Mouse (Mus musculus) layer of hippocampus, adult 11-12 months (tissue): ENCODE results near the gene Rab21.
A peak's percentile ranks its signal among the peaks of the same experiment; 100 is the strongest.

Experiments used
- DNase-seq: peaks from one replicate; pipeline ENCODE4 v3.0.0; 2022; ENCODE audit warnings: low spot score

Gene Rab21

DNA sequence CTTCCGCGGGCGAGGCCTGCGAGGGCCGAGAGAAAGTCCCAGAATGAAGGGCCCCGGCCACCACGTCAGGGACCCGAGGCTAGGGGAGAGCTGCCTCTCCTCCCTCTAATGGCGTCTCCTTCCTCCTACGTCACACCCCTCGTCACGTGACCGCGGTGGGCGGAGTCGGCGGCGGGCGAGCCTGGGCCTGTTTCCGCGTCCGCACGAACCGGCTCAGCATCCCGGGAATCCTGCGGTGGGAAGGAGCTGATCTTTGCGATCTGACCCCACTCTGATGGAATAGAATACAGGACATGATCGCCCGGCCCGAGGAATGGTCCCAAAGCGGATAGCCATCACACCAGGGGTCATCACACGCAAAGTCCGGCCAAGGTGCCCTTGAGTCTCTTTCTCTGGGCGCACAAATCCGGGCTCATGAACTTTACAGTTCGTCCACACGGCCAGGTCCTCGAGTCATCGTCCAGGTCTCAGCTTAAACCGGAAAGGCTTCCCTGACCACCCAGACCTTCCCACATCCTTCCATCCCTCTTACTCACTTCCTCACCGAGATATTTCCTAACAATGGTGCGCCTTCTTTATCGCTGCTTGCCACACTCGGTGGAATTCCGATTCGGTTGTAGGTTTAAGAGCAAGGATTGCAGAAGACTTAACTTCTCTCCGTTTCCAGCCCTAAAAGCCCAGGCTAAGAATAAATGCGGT, at the start of gene Rab21:
Gene Rab21, minus strand, starts transcription at position 122 of the 699 bp plus-strand sequence.
- peak; percentile 96 for DNase-seq

DNA sequence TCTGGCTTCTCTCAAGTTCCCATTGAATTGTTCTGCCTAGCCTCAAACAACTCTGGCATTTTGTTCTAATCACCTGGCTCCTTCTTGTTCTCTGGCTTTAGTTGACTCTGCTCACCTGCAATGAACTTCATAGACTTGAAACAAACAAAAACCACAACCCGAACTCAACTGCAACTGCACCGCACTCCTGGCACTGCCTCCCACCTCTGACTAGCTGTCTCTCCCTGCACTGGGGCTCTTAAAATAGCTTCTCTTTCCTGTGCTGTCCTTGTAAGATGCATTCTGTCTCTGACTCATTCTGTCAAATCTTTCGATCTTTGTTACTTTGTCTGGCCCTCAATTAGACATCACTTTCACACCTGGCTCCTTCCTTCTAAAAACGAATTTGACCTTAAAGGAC, 47.8 kb upstream of the Rab21 start:
- no peak for DNase-seq

DNA sequence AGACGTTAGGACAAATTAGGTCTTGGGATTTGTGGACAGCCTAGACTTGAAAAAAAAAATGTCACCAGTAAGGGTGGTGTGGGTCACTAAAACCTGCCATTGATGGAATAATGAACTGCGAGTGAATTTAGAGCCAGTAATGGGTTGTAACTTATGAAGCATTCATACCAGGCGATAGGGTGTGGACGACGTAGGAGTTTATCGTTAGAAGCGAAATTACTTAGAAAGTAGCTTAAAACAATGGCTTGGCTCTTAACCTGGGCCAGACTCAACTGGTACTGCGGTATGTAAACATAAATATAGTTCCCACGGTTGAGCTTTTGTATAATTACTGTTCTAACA, 47.2 kb upstream of the Rab21 start:
- no peak for DNase-seq

DNA sequence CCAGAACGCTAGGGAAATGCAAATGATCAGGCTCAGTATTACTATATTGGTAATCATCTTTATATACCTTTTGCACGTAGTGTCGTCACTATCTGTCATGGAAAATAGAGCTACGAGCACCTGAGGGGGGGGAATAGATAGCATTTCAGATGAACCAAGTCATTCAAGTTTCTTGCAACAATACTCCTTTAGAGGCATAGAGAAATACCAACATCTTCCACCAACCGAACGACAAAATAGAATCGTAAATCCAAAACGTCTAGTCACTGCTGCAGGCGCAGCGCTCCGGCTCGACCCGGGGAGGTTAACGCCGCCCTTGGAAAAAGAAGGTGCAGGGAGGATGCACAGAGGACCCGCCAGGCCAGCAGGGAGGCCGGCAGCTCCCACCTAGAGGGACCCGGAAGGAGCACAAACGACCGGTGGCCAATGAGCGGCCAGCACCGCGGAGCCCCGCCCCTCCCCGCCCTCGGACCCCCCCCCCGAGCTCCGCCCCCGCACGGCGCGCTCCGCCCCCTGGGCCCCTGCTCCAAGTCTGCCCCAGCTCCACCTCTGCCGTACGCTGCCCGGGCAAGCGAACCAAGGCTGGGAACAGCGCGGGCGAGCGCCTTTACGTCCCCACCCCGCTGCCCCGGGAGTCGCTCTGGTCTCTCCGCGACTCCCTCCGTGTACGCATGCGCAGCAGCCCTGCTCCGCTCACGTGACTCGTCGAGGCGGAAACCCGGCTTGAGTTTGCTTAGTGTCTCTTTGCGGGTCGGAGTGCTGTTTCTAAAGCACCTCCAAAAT, 46.6 kb upstream of the Rab21 start, which contains the start of gene Tmem19:
Gene Tmem19, minus strand, starts transcription at position 662 of the 783 bp plus-strand sequence.
- peak; percentile 95 for DNase-seq

DNA sequence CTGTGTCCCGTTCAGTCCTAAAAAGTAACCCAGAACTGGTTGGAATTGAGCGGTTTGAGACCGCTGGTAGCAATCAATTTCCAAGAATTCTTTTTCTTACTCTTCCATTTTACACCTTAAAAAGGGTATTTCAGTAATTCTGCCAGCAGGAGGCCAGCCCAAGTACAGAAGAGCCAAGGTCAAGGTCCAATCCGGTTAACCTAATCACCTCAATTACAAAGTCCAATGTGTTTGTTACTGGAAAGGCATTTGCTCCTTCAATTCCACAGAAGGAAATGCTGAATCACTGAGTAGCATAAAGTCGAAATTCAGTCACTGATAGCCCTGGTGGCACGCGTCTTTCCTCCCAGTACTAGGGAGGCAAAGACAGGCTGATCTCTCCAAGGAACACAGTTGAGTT, 43.7 kb upstream of the Rab21 start:
- DNase-seq, result no peak

DNA sequence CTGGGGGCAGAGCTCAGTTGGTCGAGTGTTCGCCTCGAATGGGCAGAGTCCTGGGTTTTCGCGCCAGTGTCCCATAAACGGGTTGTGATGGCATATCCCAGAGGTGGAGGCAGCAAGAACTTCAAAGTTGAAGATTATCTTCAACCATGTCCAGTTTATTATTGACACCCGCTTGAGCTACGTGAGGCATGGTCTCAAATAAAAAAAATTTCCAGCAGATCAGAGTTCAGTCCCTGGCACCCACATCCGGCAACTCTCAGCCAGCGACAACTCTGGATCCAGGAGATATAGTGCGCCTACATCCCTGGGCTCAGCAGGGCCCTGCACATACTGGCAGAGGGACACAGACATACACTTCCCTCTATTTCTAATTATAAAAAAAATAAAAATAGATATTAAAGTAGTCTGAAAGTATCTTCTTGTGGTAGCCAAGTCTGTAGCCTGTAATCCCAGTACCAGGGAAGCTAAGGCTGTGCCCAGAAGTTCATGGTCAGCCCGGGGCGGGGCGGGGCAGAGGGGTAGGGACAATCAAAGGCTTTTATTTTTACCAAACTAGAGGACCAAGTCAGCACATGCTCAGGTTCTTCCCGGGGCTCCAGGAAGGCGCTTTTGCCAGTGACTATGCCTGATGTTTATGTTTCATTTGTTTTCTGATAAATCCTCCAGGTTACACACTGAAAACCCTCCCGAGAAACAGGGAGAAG, 43.0 kb upstream of the Rab21 start:
- no peak for DNase-seq

DNA sequence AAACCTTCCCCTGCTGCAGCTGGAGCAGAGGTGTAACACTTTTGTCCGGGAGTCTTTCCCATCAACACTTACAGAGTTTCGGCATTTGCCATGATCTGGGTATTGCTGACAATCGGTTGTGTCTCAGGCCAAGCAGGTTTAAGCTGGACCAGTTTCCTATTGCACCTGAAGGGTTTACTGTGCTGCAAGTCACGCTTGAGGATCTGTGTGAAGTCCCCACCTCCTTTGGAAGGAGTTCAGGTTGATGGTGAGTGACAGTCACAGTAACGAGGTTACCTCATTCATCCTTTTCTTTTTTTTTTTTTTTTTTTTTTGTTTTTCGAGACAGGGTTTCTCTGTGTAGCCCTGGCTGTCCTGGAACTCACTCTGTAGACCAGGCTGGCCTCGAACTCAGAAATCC, 40.7 kb upstream of the Rab21 start:
- no peak for DNase-seq

DNA sequence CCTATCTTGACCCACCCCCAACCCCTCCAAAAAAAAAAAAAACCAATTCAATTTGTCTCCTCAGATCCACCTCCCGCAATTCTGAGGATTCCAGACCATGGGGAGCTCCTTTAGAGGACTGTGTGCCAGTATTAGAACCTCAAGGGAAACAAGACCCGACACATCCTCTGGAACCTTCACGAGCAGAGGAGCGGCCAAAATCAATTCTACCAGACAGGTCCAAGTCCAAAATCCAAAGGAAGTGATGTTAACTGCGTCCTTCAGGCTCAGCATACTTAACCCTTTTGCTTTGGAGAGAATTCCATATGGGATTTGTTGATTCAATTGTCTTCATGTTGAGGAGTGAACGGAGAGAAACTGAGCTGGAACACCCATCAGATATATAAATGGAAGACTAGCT, 39.6 kb upstream of the Rab21 start:
- DNase-seq, result no peak

DNA sequence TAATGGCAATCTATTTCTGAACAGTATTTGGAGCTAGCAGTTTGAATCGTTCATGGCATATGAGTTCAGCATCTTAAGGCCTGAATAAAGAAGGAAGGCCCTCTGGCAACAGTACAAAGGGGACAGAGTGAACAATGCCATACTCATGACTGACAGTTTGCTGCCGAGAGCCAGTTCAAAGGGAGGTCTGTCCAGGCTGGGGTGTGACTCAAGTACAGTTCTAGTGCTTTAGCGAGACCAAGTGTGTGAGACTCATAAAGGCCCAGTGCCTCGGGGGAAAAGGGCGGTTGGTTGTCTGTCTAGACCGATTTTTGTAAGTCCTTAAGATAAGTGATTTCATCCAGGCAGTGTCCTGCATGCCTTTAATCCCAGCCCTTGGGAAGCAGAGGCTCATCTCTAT, 39.2 kb upstream of the Rab21 start:
- DNase-seq, result no peak

DNA sequence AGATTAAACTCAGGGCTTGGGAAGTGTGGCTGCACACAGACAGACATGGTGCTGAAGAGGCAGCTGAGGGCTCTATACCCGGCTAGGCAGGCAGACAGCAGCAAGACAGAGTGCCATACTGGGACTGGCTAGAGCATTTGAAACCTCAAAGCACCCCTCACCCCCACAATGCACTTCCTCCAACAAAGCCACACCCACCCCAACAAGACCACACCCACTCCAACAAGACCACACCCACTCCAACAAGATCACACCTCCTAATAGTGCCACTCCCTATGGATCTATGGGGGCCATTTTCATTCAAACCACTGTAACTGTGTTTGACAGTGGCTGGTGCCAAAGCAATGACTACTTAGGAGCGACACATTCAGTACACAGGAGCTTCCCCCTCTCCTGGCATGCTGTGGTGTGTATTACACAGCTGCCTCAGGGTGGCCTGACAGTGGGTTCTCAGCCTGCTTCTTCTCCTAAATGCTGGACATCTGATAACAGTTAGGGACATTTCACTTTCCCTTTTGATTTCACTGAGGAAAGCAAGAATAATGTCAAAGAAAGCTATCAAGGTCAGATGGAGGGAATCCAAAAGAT, 35.5 kb upstream of the Rab21 start:
- DNase-seq, result no peak

DNA sequence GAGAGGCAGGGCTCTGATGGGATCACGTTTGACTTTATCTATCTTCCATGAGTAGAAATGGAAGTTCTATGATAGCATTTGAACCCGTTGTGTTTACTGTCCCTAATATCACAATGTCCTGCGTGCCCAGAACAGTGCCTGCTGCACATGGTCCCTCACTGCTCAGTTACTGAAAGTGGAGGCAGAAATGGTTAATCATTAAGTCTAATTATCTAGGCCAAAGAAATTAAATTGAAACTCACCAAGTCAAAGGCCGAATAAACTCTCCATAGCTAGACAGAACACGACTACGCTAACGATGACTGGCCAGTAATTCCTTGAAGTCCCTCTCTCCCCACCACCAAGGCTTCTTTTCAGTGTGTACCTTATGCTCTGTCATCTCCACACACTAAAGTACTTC, 34.1 kb upstream of the Rab21 start:
- DNase-seq, result no peak

DNA sequence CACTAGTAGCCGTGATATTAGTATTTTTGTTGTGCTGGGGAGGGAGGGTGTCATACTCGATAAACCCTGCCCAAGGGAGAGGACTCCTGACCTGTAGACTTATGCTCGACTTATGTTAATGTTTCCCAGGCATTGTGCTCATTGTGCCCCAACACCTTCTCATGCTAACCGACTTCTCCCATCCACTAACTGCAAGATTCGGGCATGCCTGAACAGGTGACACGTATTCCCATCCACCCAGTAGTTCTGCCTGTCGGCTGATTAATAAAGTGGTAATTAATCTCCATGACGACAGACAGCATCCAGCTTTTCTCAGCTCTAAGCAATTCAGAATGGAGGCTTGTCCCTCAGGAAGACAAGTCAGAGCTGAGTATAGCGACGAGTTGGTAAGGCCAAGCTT, 33.6 kb upstream of the Rab21 start:
- DNase-seq, result no peak

DNA sequence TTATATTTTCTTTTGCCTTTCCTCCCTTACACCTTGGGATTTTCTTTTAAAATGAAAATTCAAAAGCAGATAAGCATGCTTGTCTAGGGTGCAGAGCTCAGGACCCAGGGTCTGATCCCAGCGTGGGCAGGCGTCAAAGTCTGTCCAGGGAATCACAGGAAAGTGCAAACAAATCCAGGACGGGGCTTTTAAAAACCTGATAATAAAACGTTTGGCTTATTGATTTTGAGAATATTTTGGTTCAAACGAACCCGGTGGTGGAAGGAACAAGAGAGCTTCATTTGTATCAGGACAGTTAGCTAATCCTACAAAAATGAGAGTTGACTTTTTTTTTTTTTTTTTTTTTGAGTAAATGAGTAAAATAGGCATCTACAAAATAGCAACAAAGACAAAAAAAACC, 32.7 kb upstream of the Rab21 start:
- DNase-seq, result no peak

DNA sequence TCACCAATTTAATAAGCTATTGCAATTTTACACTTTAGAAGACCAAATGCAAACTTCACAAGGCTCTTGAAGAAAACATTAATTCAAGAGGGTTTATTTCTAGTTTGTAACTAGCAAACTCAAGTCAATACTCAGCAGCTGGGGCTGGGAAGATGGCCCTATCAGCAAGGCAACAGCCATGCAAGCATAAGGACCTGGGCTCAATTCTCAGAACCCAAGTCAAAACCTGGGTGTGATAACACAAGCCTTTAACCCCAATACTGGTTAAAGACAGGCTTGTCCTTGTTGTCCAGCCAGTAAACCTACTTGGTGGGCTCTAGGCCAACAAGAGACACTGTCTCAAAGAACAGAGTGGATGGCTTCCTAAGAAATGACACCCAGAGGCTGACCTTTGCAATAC, 31.1 kb upstream of the Rab21 start:
- DNase-seq, result no peak

DNA sequence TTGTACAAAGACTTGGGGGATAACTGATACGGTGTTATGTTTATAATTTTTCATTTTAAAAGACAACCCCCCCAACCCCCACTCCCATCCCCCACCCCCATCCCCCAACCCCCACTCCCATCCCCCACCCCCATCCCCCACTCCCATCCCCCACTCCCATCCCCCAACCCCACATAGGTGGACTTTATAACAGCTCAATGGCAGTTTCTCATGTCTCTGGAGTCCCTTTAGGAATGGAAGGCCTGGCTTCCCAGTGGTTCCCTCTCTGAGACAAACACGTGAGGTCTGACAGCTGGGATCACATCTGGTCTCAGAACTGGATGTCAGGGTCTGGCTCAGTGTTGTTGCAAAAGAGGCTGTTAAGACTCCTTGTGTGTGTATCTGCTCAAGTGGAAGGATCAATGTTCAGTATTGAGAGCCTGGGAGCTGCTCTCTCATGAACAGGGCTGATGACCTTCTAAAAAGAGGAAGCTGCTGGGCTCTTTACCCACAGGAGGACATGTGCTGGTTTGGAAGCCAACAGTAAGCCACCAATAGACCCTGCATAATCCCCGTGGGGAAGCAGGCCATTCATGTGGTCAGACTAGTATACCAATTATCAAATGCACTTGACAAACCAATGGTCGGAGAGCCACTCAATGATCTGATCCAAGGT, 27.5 kb upstream of the Rab21 start:
- no peak for DNase-seq

DNA sequence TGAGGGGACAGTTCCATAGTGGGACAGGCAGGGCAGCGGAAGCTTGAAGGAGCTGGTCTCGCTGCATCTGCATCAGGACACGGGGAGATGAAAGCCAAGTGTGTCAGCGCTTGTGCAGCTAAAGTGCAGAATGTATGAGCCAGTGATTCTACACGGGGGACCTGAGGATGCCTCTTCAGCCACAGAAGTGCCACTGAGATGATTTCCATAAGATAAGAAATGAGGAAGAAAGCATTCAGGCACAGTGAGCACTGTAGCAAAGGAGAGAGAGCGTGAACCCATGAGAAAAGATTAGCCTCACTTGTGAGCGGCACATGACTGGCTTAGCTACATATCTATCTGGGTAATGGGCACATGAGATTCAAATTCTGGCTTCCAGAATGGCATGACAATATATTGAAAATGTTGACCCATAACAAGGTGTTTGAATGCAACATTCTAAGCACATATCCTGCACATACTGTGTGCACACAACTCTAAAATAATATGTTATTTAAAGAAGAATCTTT, 24.5 kb upstream of the Rab21 start:
- DNase-seq, result no peak

DNA sequence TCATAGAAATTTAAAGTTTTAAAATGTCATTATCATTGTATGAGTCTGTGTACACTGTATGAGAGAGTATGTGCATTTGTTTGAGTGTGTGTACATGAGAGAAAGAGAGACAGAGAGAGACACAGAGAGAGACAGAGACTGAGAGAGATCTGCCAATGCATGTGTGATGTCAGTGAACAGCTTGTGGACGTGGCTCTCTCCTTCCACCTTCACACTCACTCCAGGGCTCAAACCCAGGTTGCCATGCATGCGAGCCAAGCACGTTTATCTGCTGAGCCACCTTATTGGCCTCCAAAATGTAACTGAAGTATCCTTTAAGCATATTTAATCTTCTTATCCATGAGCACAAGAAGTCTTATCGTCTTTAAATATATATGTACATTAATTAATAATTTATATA, 21.5 kb upstream of the Rab21 start:
- DNase-seq, result no peak

DNA sequence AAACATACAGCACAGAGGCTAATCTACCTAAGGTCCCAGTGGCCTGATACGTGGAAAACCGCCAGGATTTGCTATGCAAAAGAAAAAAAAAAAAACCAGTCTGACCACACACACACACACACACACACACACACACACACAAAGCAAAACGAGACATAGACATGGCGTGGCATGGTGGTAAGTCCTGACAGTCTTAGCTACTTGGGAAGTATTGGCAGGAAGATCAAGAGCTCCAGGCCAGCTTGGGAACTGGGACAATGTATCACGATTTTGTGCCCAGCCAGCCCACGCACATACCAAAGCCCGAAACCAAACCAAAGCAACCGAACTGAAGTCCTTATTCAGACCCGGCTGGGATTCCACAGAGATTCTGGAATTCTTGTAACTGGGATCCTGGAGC, 18.1 kb upstream of the Rab21 start:
- no peak for DNase-seq

DNA sequence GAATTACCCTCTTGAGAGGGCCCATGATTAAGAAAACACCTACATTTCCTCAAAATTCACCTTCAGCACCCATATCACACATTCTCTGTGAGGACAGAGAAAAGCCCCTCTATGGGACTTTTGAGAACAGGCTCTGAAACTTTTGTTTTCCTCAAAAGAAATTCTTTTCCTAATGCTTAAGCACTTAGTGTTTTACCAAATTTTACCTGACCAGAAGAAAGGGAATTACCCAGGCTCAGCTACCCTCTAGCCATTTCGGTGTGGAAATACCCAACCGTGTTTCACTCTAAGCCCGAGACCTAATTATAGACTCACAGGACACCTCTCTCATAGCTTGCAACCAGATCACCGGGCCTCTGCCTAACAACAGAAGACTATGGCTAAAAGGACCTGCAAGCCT, 17.6 kb upstream of the Rab21 start:
- DNase-seq, result no peak

DNA sequence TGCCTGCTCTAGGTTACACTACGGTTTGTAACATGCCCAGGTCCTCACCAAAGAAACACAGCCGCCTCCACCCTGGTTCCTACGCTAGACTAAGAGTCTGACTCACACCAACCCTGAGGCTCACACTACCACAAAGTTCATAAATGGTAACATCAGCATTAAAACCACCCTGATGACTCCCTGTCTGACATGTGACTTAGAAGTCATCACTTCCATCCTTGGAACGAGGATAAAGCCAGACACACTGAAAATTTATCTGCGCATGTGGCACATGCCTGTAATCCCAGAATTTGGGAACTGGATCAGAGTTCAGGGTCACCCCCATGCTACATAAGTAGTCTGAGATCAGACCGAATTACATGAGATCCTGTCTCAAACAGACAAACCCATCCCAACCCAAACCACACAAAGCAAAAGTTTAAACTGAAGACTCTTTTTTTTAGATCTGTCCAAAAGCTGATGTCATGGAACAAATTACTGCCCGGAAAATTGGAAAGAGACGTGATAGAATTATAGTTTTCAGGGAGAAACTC, 17.1 kb upstream of the Rab21 start:
- DNase-seq, result no peak

DNA sequence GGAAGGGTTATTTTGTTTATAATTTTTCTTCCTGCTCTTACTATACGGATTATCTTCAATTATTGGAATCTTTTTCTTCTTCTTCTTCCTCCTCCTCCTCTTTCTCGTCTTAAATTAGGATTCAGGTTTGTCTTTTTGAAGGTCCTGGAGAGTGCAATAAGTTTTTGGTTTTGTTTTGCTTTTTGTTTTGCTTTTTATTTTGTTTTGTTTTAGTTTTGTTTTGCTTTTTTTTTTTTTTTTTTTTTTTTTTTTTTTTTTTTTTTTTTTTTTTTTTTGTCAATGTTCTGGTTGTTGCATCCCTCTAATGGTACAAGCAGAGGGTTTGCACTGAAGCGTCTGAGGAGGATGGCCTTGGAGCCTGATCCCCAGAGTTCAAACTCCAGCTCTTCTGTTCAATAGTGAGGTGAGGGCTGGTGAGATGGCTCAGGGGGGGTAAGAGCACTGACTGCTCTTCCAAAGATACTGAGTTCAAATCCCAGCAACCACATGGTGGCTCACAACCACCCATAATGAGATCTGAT, 13.7 kb upstream of the Rab21 start:
- DNase-seq, result no peak

DNA sequence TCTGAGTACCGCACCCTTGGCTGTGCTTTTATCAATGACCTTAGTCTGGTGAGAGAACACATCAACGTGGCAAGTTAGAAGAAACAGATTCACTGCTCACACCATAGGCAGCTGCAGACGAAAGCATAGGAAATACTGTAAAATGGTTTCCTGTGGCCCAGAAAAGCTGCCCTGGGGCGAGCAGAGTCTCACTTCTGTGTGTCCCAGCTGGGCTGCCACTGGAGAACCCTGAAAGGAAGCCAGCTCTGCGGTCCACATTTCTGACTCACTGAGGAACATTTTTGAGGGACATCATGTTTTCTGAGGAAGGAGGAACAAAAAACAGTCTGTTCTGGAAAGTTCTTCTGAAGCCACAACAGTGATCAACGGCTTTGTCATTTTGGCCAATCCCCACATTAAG, 13.1 kb upstream of the Rab21 start:
- DNase-seq, result no peak
